Mouse (Mus musculus) liver, adult 2 months (tissue): ENCODE results near the gene Tsc22d4.

ENCODE experiments used
- CTCF ChIP-seq: fragments of 200-500 bp; IDR thresholded peaks from 2 replicates; pipeline ENCODE4 v1.5.1; 2011; ENCODE audit warnings: low read depth, low read length, control low read depth
- POLR2A ChIP-seq: fragments of 200-500 bp; IDR thresholded peaks from 2 replicates; pipeline ENCODE4 v1.6.1; 2011; ENCODE audit warnings: low read length, control low read depth; ENCODE audit not compliant: insufficient read depth; ENCODE audit errors: extremely low read depth

DNA sequence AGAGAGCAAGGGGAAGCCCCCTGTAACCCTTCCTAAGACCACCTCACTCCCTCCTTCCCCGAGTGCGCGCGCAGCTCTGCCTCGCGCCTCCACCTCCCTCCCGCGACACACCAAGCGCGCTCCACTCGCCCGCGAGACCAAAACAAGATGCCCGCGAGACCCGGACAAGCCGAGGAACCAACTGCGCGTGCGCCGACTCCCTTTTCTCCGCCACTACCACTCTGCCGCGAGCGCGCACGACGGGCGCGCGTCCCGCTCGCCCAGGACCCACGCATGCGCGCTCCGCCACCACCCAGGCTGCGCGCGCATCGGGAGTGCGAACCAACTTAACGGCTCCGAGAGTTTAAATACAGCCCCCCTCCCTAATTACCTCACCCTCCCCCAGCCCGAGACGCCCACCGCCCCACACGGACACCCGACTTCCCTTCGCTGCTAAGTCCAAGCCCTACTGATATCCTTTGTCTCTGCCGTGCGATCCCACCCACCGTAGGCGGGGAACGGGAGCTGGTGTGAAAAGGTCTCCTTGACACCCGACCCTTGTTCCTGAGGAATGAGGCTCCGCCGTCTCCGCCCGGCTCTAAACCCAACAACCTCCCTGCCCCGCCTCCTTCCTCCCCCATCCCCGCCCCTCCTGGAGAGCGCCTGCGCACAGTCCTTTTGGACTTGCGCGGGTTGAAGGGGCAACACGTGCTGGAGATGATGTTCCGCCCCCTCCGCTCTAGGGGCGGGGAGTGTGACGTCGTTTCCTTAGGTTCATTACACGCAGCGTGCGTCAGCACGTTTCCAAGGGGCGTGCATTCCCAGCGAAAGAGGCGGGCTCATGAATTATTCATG, 40.8 kb downstream of the Tsc22d4 start:
- TF ChIP-seq CTCF (no peak), POLR2A (peak; percentile 97)
